Mouse (Mus musculus): Measurements from ENCODE around the gene Pkn2. TPM values are rescaled to one million over a fixed set of nuclear protein-coding genes. Genes with fewer than 3 reads are reported as not detected.

Pkn2 gene
- polyA plus RNA-seq, 1 experiment from 2014 or later = 27.2 TPM

DNA sequence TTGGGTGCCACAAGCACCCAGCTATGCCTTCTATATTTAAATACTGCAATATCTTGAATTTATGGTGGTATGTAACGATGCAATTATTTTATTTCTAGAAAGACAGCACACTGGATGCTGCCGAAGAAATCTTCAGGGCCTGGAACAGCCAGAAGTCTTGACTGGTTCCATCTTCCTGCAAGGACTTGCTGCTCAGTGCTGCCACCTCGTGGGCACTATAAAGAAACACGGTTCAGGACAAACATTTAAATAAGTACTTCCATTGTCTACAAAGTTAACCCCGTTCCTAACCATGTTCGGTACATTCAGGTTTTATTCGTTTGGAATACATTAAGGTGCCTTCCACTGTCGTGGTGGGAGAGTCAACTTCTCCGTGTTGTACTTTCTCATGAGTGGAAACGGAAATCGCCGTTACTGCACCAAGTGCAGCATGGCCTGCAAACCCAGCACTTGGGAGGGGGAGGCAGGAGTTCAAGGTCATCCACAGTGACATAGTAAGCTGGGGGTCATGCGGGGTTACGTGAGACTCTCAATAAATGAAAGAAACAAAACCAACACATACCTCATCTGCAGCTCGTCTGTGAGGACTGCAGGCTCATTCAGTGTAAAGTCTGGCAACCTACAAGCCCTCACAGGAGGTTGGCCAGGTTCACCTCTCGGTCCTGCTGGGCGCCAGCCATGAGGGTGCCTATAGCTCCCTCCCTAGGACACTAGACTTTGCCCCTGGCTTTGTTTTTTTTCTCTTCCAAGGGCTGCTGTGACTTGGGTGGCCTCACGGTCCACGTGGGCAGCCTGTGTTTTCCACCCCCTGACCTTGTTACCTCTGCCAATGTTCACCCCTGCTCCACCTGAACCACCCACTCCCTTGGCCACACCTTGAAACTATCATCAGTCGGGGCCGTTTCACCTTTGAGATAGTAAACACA, 137.6 kb downstream of the Pkn2 start:
- H3K4me2 ChIP-seq (ENCODE audit: low read length) = no peak overlapping the region
- no peak overlapping the region for H3K27ac ChIP-seq (ENCODE audit: low read depth, low read length)
- ATAC-seq (peak; percentile 60), DNase-seq (ENCODE audit: low spot score) (peak; percentile 81)
- H3K9me3 ChIP-seq (replicated peaks; ENCODE audit: control insufficient read depth, low read length) = no peaks in the 10 kb centered on the region
- no peaks in the 10 kb centered on the region for H3K27me3 ChIP-seq (replicated peaks; ENCODE audit: control insufficient read depth, insufficient read depth, low read length)
- H3K4me3 ChIP-seq (ENCODE audit: low read depth, low read length) = no peak overlapping the region
- no peak overlapping the region for H3K9ac ChIP-seq (ENCODE audit: low read length)
- no peaks in the 10 kb centered on the region for H3K36me3 ChIP-seq (ENCODE audit: control insufficient read depth, insufficient read depth, low read length)
- no peaks in the 10 kb centered on the region for H3K4me1 ChIP-seq (ENCODE audit: control insufficient read depth, insufficient read depth, low read length)
- 64% methylated on average over 21 of the region's 21 CpGs for WGBS

Other genes starting within 250 kb of the Pkn2 start
- 6.2 and 7.5 TPM in 2 replicates for gene Kyat3, start 181.0 kb downstream of the Pkn2 start, polyA plus RNA-seq (2014; fragmentation: Nextera tagmentation; extraction: Ambion mirVana)
- gene Gtf2b, start 117.0 kb downstream of the Pkn2 start, polyA plus RNA-seq (2014; fragmentation: Nextera tagmentation; extraction: Ambion mirVana) = 99.8 and 112 TPM in 2 replicates

Data from forebrain, embryonic 14.5 days (tissue).